Mouse (Mus musculus) forebrain, embryonic 15.5 days (tissue): Measurements from ENCODE around the gene Gm45618. TPM values are rescaled to one million over a fixed set of nuclear protein-coding genes. Genes with fewer than 3 reads are reported as not detected.

Experiments used
- ATAC-seq: fragments of 200-750 bp; cut with Nextera tagmentation; replicated peaks from 2 replicates; pipeline ENCODE4 v1.8.0; 2017; ENCODE audit warnings: mild to moderate bottlenecking, moderate TSS enrichment, moderate library complexity
- H3K27ac ChIP-seq: fragments of 300-500 bp; sonication (generic); replicated peaks from 2 replicates; pipeline ENCODE4 v1.5.1; 2015; ENCODE audit warnings: mild to moderate bottlenecking, inconsistent platforms
- H3K27me3 ChIP-seq: fragments of 300-500 bp; sonication (generic); 2 replicates; pipeline ENCODE4 v1.6.1; 2015; ENCODE audit warnings: inconsistent platforms
- H3K36me3 ChIP-seq: fragments of 300-500 bp; sonication (generic); 2 replicates; pipeline ENCODE4 v1.6.1; 2015; ENCODE audit warnings: mild to moderate bottlenecking, inconsistent platforms
- H3K4me1 ChIP-seq: fragments of 300-500 bp; sonication (generic); 2 replicates; pipeline ENCODE4 v1.6.1; 2015; ENCODE audit warnings: inconsistent platforms
- H3K4me2 ChIP-seq: fragments of 300-500 bp; sonication (generic); replicated peaks from 2 replicates; pipeline ENCODE4 v1.6.1; 2015; ENCODE audit warnings: mild to moderate bottlenecking, inconsistent platforms
- H3K4me3 ChIP-seq: fragments of 300-500 bp; sonication (generic); 2 replicates; pipeline ENCODE4 v1.5.1; 2015; ENCODE audit warnings: mild to moderate bottlenecking, inconsistent platforms
- H3K9ac ChIP-seq: fragments of 300-500 bp; sonication (generic); replicated peaks from 2 replicates; pipeline ENCODE4 v1.6.1; 2015; ENCODE audit warnings: mild to moderate bottlenecking, inconsistent platforms
- H3K9me3 ChIP-seq: fragments of 300-500 bp; sonication (generic); 2 replicates; pipeline ENCODE4 v1.6.1; 2016; ENCODE audit warnings: inconsistent platforms
- WGBS: fragments of 180-500 bp; shearing (Covaris S2); methylation state at CpG from one replicate; pipeline ENCODE4 v1.1.7; 2015; ENCODE audit warnings: mixed read lengths; 5-methylcytosine and 5-hydroxymethylcytosine counted together
- polyA plus RNA-seq: library from polyadenylated mRNA; unstranded; fragments of >200 nt; fragmentation: Nextera tagmentation; extraction: Ambion mirVana; gene quantifications from 2 replicates; pipeline ENCODE4 v1.2.1, GENCODE M21; 2015

Gene Gm45618
- polyA plus RNA-seq, 1 experiment from 2014 or later = not detected

GRCm38 (mm10) chr7:142080876-142081275, 39.7 kb downstream of the Gm45618 start:
- ATAC-seq = no peak
- no peak overlapping the region for H3K4me2 ChIP-seq
- H3K27ac ChIP-seq = no peak overlapping the region
- no peaks in the 10 kb centered on the region for H3K27me3 ChIP-seq
- no peak overlapping the region for H3K4me3 ChIP-seq
- peaks cover 42% of the 10 kb centered on the region for H3K36me3 ChIP-seq
- peaks cover 23% of the 10 kb centered on the region for H3K4me1 ChIP-seq
- H3K9ac ChIP-seq = no peak overlapping the region
- 58% methylated on average over 2 of the region's 2 CpGs for WGBS
- H3K9me3 ChIP-seq = no peaks in the 10 kb centered on the region

- Histone ChIP-seq H3K4me3 (no peak overlapping the region), H3K27me3 (no peaks in the 10 kb centered on the region), H3K36me3 (peaks cover 32% of the 10 kb centered on the region), H3K9ac (no peak overlapping the region), H3K27ac (no peak overlapping the region), H3K9me3 (no peaks in the 10 kb centered on the region), H3K4me2 (no peak overlapping the region), H3K4me1 (peaks cover 11% of the 10 kb centered on the region)
- WGBS = 59% methylated on average over 5 of the region's 5 CpGs
- ATAC-seq = no peak
Observed at GRCm38 (mm10) chr7:142079365-142079764, 41.2 kb downstream of the Gm45618 start.

- H3K4me1 ChIP-seq = no peaks in the 10 kb centered on the region
- H3K27me3 ChIP-seq = no peaks in the 10 kb centered on the region
- H3K9me3 ChIP-seq = no peaks in the 10 kb centered on the region
- no peak overlapping the region for H3K9ac ChIP-seq
- H3K4me3 ChIP-seq = no peak overlapping the region
- H3K27ac ChIP-seq = no peak overlapping the region
- no peak for ATAC-seq
- H3K36me3 ChIP-seq = peaks cover 15% of the 10 kb centered on the region
- 76% methylated on average over 3 of the region's 3 CpGs for WGBS
- H3K4me2 ChIP-seq = no peak overlapping the region
Observed at GRCm38 (mm10) chr7:142077138-142077537, 43.4 kb downstream of the Gm45618 start.

GRCm38 (mm10) chr7:142074146-142074886, 46.2 kb downstream of the Gm45618 start:
- 75% methylated on average over 8 of the region's 8 CpGs for WGBS
- Histone ChIP-seq H3K4me3 (no peak overlapping the region), H3K9me3 (no peaks in the 10 kb centered on the region), H3K27me3 (no peaks in the 10 kb centered on the region), H3K4me1 (peaks cover 10% of the 10 kb centered on the region), H3K27ac (no peak overlapping the region), H3K4me2 (no peak overlapping the region), H3K36me3 (peaks cover 4% of the 10 kb centered on the region; the same call in 1 of the 2 replicates), H3K9ac (no peak overlapping the region)
- no peak for ATAC-seq

- Histone ChIP-seq H3K4me1 (peaks cover 10% of the 10 kb centered on the region), H3K27me3 (no peaks in the 10 kb centered on the region), H3K4me3 (no peak overlapping the region), H3K27ac (no peak overlapping the region), H3K9me3 (no peaks in the 10 kb centered on the region), H3K9ac (no peak overlapping the region), H3K4me2 (no peak overlapping the region), H3K36me3 (no peaks in the 10 kb centered on the region)
- ATAC-seq = no peak
Observed at GRCm38 (mm10) chr7:142071717-142072116, 48.8 kb downstream of the Gm45618 start.

GRCm38 (mm10) chr7:142071212-142071578, 49.3 kb downstream of the Gm45618 start:
- Histone ChIP-seq H3K4me1 (peaks cover 10% of the 10 kb centered on the region), H3K36me3 (no peaks in the 10 kb centered on the region), H3K27me3 (no peaks in the 10 kb centered on the region), H3K9me3 (no peaks in the 10 kb centered on the region), H3K4me3 (peak overlapping the region; percentile 22), H3K9ac (no peak overlapping the region), H3K4me2 (peak overlapping the region; percentile 39), H3K27ac (no peak overlapping the region)
- 4% methylated on average over 9 of the region's 10 CpGs for WGBS
- peak; percentile 51 for ATAC-seq

GRCm38 (mm10) chr7:142070458-142071211, 49.9 kb downstream of the Gm45618 start:
- Histone ChIP-seq H3K9me3 (no peaks in the 10 kb centered on the region), H3K4me3 (peak overlapping the region; percentile 22), H3K27ac (no peak overlapping the region), H3K36me3 (no peaks in the 10 kb centered on the region), H3K9ac (no peak overlapping the region), H3K4me1 (peaks cover 10% of the 10 kb centered on the region), H3K4me2 (peak overlapping the region; percentile 39), H3K27me3 (no peaks in the 10 kb centered on the region)
- ATAC-seq = peak; percentile 76
- WGBS = 14% methylated on average over 13 of the region's 13 CpGs

Other genes with a start within 250 kb of the Gm45618 start
- gene Tollip, start 202.2 kb downstream of the Gm45618 start, polyA plus RNA-seq = 84.4 and 87.9 TPM in 2 replicates
- gene Brsk2, start 171.0 kb downstream of the Gm45618 start, polyA plus RNA-seq = 23.1 and 25.8 TPM in 2 replicates
- 52.5 and 54.3 TPM in 2 replicates for gene Mob2, start 59.7 kb downstream of the Gm45618 start, polyA plus RNA-seq
- 90.8 and 93.5 TPM in 2 replicates for gene Dusp8, start 24.9 kb downstream of the Gm45618 start, polyA plus RNA-seq
- not detected in 2 replicates for gene Gm39115, start 15.3 kb upstream of the Gm45618 start, polyA plus RNA-seq
- not detected in 2 replicates for gene Gm45337, start 23.9 kb upstream of the Gm45618 start, polyA plus RNA-seq
- gene Gm29735, start 36.4 kb upstream of the Gm45618 start, polyA plus RNA-seq = not detected in 2 replicates
- not detected in 2 replicates for gene Gm4553, start 45.0 kb upstream of the Gm45618 start, polyA plus RNA-seq
- not detected in 2 replicates for gene Krtap5-2, start 55.3 kb upstream of the Gm45618 start, polyA plus RNA-seq
- gene Gm10153, start 69.7 kb upstream of the Gm45618 start, polyA plus RNA-seq = not detected in 2 replicates
- not detected in 2 replicates for gene Krtap5-3, start 80.6 kb upstream of the Gm45618 start, polyA plus RNA-seq
- not detected in 2 replicates for gene Gm7579, start 91.1 kb upstream of the Gm45618 start, polyA plus RNA-seq
- gene Krtap5-5, start 109.2 kb upstream of the Gm45618 start, polyA plus RNA-seq = not detected in 2 replicates
- gene Gm40460, start 120.3 kb upstream of the Gm45618 start, polyA plus RNA-seq = not detected in 2 replicates
- not detected in 2 replicates for gene Gm2431, start 137.6 kb upstream of the Gm45618 start, polyA plus RNA-seq
- gene Gm4559, start 153.6 kb upstream of the Gm45618 start, polyA plus RNA-seq = not detected in 2 replicates
- gene Krtap5-1, start 176.4 kb upstream of the Gm45618 start, polyA plus RNA-seq = not detected in 2 replicates
- gene Krtap5-4, start 182.8 kb upstream of the Gm45618 start, polyA plus RNA-seq = not detected in 2 replicates